Mouse (Mus musculus) stomach, postnatal 0 days (tissue): ENCODE results near the gene Pex11a. TPM values are rescaled to one million over a fixed set of nuclear protein-coding genes. Genes with fewer than 3 reads are reported as not detected.
A peak's percentile ranks its signal among the peaks of the same experiment; 100 is the strongest.

Experiments used
- ATAC-seq: fragments of 200-750 bp; cut with Nextera tagmentation; 2 replicates; pipeline ENCODE4 v1.8.0; 2017; ENCODE audit not compliant: low FRiP score, low TSS enrichment
- DNase-seq: peaks from one replicate; pipeline ENCODE4 v3.0.0-alpha.2; 2016; ENCODE audit warnings: low spot score
- H3K27ac ChIP-seq: fragments of 300-500 bp; sonication (generic); replicated peaks from 2 replicates; pipeline ENCODE4 v1.5.1; 2014; ENCODE audit warnings: mild to moderate bottlenecking, control low read depth
- H3K27me3 ChIP-seq: fragments of 300-500 bp; sonication (generic); 2 replicates; pipeline ENCODE4 v1.6.1; 2014; ENCODE audit warnings: low read length; ENCODE audit not compliant: control insufficient read depth, insufficient read depth
- H3K36me3 ChIP-seq: fragments of 300-500 bp; sonication (generic); 2 replicates; pipeline ENCODE4 v1.6.1; 2014; ENCODE audit warnings: low read length, mixed read lengths; ENCODE audit not compliant: control insufficient read depth, insufficient read depth
- H3K4me1 ChIP-seq: fragments of 300-500 bp; sonication (generic); replicated peaks from 2 replicates; pipeline ENCODE4 v1.6.1; 2014; ENCODE audit warnings: antibody characterized with exemption; ENCODE audit not compliant: control insufficient read depth, insufficient read depth
- H3K4me2 ChIP-seq: fragments of 300-500 bp; sonication (generic); replicated peaks from 2 replicates; pipeline ENCODE4 v1.6.1; 2014; ENCODE audit warnings: low read depth, mild to moderate bottlenecking, control low read depth, moderate library complexity
- H3K4me3 ChIP-seq: fragments of 300-500 bp; sonication (generic); 2 replicates; pipeline ENCODE4 v1.5.1; 2014; ENCODE audit warnings: low read depth, low read length, control low read depth
- H3K9ac ChIP-seq: fragments of 300-500 bp; sonication (generic); 2 replicates; pipeline ENCODE4 v1.6.1; 2014; ENCODE audit warnings: mild to moderate bottlenecking, low read length, control low read depth, mixed read lengths
- H3K9me3 ChIP-seq: fragments of 300-500 bp; sonication (generic); 2 replicates; pipeline ENCODE4 v1.6.1; 2016; ENCODE audit warnings: low read length; ENCODE audit not compliant: control insufficient read depth
- CTCF ChIP-seq: IDR thresholded peaks from 2 replicates; pipeline ENCODE4 v1.5.1; 2016; ENCODE audit warnings: antibody characterized with exemption, low read depth, mild to moderate bottlenecking, moderate library complexity
- EP300 ChIP-seq: optimal IDR thresholded peaks from 2 replicates; pipeline ENCODE3; 2016; ENCODE audit warnings: antibody characterized with exemption
- WGBS: fragments of 180-500 bp; shearing (Covaris S2); extraction: QIAGEN DNeasy Blood & Tissue Kit; methylation state at CpG from one replicate; pipeline ENCODE4 v1.1.7; 2014; 5-methylcytosine and 5-hydroxymethylcytosine counted together
- polyA plus RNA-seq: library from polyadenylated mRNA; unstranded; fragments of >200 nt; fragmentation: Nextera tagmentation; extraction: Ambion mirVana; gene quantifications from 2 replicates; pipeline ENCODE4 v1.2.1, GENCODE M21; 2015

Gene Pex11a
- polyA plus RNA-seq, 1 experiment from 2014 or later: 11.5 TPM

GRCm38 (mm10) chr7:79761124-79761876 is 18.4 kb upstream of the Pex11a start:
- WGBS: 71% methylated on average over 5 of the region's 5 CpGs
- Histone ChIP-seq H3K4me1 (no peaks in the 10 kb centered on the region), H3K4me2 (no peak overlapping the region), H3K9ac (no peak overlapping the region), H3K4me3 (no peak overlapping the region), H3K9me3 (no peaks in the 10 kb centered on the region), H3K36me3 (no peaks in the 10 kb centered on the region), H3K27ac (no peak overlapping the region), H3K27me3 (no peaks in the 10 kb centered on the region)
- DNase-seq: no peak
- no peak for TF ChIP-seq EP300
- no peak for TF ChIP-seq CTCF
- ATAC-seq: no peak

GRCm38 (mm10) chr7:79759766-79760165 is 16.8 kb upstream of the Pex11a start:
- no peak for DNase-seq
- Histone ChIP-seq H3K27ac (no peak overlapping the region), H3K9ac (no peak overlapping the region), H3K4me1 (no peaks in the 10 kb centered on the region), H3K4me3 (no peak overlapping the region), H3K27me3 (no peaks in the 10 kb centered on the region), H3K36me3 (no peaks in the 10 kb centered on the region), H3K9me3 (no peaks in the 10 kb centered on the region), H3K4me2 (no peak overlapping the region)
- no peak for ATAC-seq
- no peak for TF ChIP-seq CTCF
- no peak for TF ChIP-seq EP300

DNA sequence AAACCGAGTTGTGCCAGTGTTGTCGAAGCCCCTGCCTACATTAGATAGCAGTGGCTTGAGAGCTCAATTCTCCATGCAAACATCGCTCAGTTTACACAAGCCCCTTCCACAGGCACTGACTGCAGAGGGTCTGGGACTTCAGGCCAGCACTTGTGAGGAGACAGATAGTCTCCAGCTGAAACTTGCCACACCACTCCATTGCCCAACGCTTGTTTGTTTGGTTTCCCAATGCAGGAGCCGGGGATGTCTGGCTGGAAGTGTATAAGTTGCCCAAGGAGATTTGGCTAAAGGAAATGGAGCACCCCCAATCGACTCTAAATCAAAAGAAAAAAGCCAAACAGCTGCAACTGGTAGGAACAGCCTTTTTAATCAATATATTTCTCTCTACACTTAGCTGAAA is 15.2 kb upstream of the Pex11a start:
- no peak overlapping the region for H3K4me3 ChIP-seq
- H3K27ac ChIP-seq: no peak overlapping the region
- H3K27me3 ChIP-seq: no peaks in the 10 kb centered on the region
- ATAC-seq: no peak
- WGBS: 37% methylated on average over 6 of the region's 6 CpGs
- H3K9me3 ChIP-seq: no peaks in the 10 kb centered on the region
- TF ChIP-seq CTCF: no peak
- no peaks in the 10 kb centered on the region for H3K4me1 ChIP-seq
- H3K36me3 ChIP-seq: no peaks in the 10 kb centered on the region
- no peak overlapping the region for H3K9ac ChIP-seq
- DNase-seq: no peak
- no peak overlapping the region for H3K4me2 ChIP-seq

GRCm38 (mm10) chr7:79756334-79756733 is 13.4 kb upstream of the Pex11a start:
- no peaks in the 10 kb centered on the region for H3K27me3 ChIP-seq
- H3K27ac ChIP-seq: no peak overlapping the region
- no peaks in the 10 kb centered on the region for H3K36me3 ChIP-seq
- ATAC-seq (0 out of 2 replicates have a peak, but pooled peaks have one; percentile 21), DNase-seq (no peak)
- no peak overlapping the region for H3K4me3 ChIP-seq
- 36% methylated on average over 2 of the region's 2 CpGs for WGBS
- H3K9ac ChIP-seq: no peak overlapping the region
- peak; percentile 49 for TF ChIP-seq CTCF
- TF ChIP-seq EP300: no peak
- H3K4me2 ChIP-seq: no peak overlapping the region
- no peaks in the 10 kb centered on the region for H3K4me1 ChIP-seq
- H3K9me3 ChIP-seq: no peaks in the 10 kb centered on the region

- ATAC-seq: no peak
- no peak overlapping the region for H3K4me2 ChIP-seq
- no peak overlapping the region for H3K9ac ChIP-seq
- WGBS: 73% methylated on average over 6 of the region's 6 CpGs
- H3K27ac ChIP-seq: no peak overlapping the region
- no peaks in the 10 kb centered on the region for H3K9me3 ChIP-seq
- TF ChIP-seq CTCF (no peak), EP300 (no peak)
- H3K4me1 ChIP-seq: no peaks in the 10 kb centered on the region
- H3K4me3 ChIP-seq: no peak overlapping the region
- no peak for DNase-seq
- no peaks in the 10 kb centered on the region for H3K27me3 ChIP-seq
- no peaks in the 10 kb centered on the region for H3K36me3 ChIP-seq
These were observed 6.6 kb upstream of the Pex11a start for GRCm38 (mm10) chr7:79749511-79749910.

- H3K36me3 ChIP-seq: no peaks in the 10 kb centered on the region
- peaks cover 3% of the 10 kb centered on the region; the same call in 1 of the 2 replicates for H3K4me1 ChIP-seq
- TF ChIP-seq EP300 (no peak), CTCF (no peak)
- no peak overlapping the region for H3K9ac ChIP-seq
- no peak for ATAC-seq
- no peak for DNase-seq
- 77% methylated on average over 6 of the region's 6 CpGs for WGBS
- H3K9me3 ChIP-seq: no peaks in the 10 kb centered on the region
- H3K27ac ChIP-seq: no peak overlapping the region
- H3K4me3 ChIP-seq: no peak overlapping the region
- no peaks in the 10 kb centered on the region for H3K27me3 ChIP-seq
- no peak overlapping the region for H3K4me2 ChIP-seq
These were observed 4.7 kb upstream of the Pex11a start for GRCm38 (mm10) chr7:79747659-79748058.
